Mouse (Mus musculus) spleen, adult 2 months (tissue): ENCODE data around the gene Rps6kb2.

Source experiments
- CTCF ChIP-seq: fragments of 200-500 bp; IDR thresholded peaks from 2 replicates; pipeline ENCODE4 v1.5.1; 2011; ENCODE audit warnings: mild to moderate bottlenecking, inconsistent platforms; ENCODE audit not compliant: insufficient read depth, insufficient read length, insufficient replicate concordance; ENCODE audit errors: extremely low read depth
- POLR2A ChIP-seq: fragments of 200-500 bp; IDR thresholded peaks from 2 replicates; pipeline ENCODE4 v1.6.1; 2011; ENCODE audit warnings: low read depth, low read length, inconsistent platforms

DNA sequence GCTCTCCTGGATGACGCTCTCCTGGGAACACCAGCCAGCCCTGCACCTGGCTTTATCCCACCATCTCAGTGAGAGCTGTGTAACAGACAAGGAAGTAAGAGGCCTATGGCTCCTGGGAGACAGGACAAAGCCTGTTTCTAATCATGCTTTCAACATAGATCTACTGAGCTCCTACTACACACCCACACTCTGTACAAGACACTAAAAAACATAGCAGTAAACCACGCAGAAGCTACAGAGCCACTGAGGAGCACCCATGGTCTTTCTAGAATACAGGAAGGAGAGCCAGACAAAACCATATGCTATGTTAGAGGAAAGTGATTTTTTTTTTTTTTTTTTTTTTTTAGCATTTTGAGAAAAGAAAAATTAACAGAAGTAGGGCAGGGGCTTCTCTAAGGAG lies 44.8 kb downstream of the Rps6kb2 start:
- TF ChIP-seq POLR2A (no peak), CTCF (no peak)
